Mouse (Mus musculus): ENCODE measurements around the gene Arhgef25.

The Arhgef25 gene

GRCm38 (mm10) chr10:127189651-127190381, at the start of gene Arhgef25:
Gene Arhgef25, minus strand, starts transcription at chr10:127190083.
- DNase-seq (ENCODE audit: low read depth in 1 of 2, low spot score in 2 of 2), result no peak

DNA sequence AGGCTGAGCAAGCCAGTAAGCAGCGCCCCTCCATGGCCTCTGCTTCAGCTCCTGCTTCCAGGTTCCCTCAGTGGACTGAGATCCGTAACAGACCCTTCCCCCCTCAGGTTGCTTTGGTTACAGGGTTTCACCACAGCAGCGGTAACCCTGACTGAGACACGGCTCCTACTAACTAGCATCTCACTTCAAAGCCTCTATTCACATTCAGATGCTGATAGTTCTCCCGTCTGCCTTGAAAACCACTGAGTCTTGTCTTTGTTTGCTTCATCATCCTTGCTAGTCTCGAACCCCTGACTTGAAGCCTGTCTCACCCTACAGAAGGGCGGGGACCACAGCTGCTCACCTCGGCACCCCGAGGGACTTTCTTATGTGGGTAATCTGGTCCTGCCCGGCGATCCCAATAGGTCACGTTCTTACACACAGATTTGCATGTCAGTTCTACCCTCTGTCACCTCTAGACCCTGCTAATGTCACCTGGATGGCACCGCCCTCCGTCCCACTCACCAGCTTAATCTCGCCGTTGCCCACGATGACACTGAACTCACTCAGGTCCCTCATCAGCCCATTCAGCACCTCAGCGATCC, 48.5 kb upstream of the Arhgef25 start:
- DNase-seq (ENCODE audit: low read depth in 1 of 2, low spot score in 2 of 2), result no peak

- no peak for DNase-seq (ENCODE audit: low read depth in 1 of 2, low spot score in 2 of 2)
Measured at GRCm38 (mm10) chr10:127236541-127236940, 46.7 kb upstream of the Arhgef25 start.

- no peak for DNase-seq (ENCODE audit: low read depth in 1 of 2, low spot score in 2 of 2)
Measured at GRCm38 (mm10) chr10:127233141-127233540, 43.3 kb upstream of the Arhgef25 start.

DNA sequence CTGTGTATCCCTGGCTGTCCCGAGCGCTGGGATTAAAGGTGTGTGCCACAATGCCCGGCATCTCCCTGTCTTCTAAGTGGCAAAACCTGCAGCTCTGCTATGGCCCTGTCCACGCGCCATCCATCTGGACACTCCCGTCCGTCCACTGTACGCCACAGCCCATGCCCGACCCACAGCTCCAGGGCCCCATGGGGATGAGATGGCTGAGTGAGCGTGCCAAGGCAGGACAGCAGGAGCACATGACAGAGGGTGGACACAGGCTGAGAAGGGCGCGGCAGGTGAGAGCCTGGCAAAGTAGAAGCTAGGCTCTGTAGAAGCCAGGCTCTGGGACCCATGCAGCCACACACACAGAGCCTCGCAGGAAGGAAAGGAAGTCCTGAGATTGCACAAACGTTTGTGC, 41.9 kb upstream of the Arhgef25 start:
- DNase-seq (ENCODE audit: low read depth in 1 of 2, low spot score in 2 of 2), result no peak

DNA sequence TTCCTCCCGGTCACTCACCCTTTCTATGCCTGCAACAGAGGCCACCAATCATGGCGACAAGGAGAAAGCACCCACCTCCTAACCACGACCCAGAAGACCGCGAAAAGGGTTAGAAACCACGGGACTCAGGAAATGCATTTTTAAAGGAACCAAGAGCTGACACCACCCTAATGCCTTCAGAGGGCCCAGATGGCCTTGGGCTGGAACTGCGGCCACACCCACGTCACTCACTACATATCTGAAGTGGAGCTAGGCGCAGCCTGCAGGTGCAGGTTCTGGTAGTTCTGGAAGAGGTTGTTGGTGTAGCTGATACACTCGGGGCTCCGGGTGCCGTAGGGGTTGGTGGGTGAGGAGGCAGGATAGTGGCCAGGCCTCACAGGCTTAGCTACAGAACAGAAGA, 40.8 kb upstream of the Arhgef25 start:
- DNase-seq (ENCODE audit: low read depth in 1 of 2, low spot score in 2 of 2), result no peak

- peak in 1 of 2 experiments; percentile 15 for DNase-seq (ENCODE audit: low read depth in 1 of 2, low spot score in 2 of 2)
Measured at GRCm38 (mm10) chr10:127228897-127229296, 39.0 kb upstream of the Arhgef25 start.

DNA sequence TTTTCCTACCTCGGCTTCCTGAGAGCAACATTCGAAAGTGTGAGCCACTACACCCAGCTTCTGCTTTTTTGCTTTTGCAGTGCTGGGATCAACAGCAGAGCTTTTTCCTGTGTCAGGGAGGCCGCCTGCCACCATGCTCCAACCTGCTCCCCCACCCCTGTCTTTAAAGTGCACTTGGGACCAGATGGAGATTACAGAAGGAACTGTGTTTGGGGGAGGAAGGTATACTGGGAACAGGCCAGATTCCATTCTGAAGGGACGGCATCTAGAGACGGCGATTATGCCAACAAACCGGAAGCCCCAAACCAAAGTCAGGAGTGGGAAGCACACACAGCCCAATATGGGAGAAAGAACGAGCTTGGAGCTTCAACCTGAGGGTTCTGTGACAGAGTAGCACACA, 37.3 kb upstream of the Arhgef25 start:
- no peak for DNase-seq (ENCODE audit: low read depth in 1 of 2, low spot score in 2 of 2)

DNA sequence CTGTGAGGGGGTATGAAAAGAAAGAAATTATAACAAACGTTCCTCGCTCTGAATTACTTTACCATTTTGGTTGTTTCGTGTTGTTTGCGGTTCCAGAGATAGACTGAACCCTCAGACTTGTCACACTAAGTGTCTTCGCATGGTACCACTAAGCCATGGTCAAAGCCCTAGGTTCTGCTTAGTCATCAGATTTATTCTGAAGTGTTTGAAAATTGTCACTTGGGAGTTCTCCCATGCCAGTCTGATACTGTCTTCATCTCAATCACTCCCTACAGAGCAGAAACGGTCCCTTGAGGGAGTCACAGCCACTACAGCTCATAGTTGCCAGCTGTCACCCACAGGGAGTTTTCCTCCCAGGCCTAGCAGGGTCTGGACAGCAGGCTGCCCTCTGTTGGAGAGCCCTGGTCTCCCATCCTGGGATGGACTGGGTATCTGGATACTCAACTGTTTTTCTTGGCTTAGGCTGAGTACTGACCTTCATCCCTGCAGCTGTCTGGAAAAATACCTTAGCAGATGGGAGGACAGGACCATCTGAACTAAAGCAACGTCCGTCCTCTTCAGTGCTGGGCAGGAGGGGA, 36.5 kb upstream of the Arhgef25 start:
- DNase-seq (ENCODE audit: low read depth in 1 of 2, low spot score in 2 of 2), result no peak

GRCm38 (mm10) chr10:127225732-127226131, 35.8 kb upstream of the Arhgef25 start:
- DNase-seq (ENCODE audit: low read depth in 1 of 2, low spot score in 2 of 2), result no peak

DNA sequence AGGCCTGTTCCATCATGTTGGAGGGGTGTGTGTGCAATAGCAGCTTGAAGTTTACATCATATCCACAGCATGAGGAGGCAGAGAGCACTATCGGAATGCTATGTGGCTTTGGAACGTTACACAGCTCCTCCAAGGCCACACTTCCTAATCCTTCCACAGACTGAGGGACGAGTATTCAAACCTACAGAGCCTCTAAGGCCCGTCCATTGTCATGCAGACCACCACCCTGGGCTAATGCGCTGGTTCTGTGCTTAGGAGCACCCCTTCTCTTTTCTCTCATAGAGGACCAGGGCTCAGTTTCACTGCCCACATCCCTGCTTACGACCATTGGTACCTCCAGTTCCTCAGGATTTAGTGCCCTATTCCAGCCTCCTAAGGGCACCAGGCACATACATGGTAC, 35.3 kb upstream of the Arhgef25 start:
- DNase-seq (ENCODE audit: low read depth in 1 of 2, low spot score in 2 of 2), result no peak

DNA sequence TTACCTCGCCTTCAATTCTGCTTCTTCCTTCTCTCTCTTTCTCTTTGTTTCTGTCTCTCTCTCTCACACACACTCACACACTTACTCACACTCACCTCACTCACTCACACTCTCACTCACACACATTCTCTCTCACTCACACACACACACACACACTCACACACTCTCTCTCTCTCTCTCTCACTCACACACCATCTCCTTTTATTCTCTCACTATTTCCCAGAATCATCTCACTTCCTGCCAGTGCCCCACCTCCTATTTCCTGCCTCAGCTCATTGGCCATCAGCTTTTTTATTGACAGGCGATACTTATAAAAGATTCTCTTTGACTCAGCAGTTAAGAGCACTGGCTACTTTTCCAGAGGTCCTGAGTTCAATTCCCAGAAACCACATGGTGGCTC, 28.5 kb upstream of the Arhgef25 start:
- DNase-seq (ENCODE audit: low read depth in 1 of 2, low spot score in 2 of 2), result no peak

DNA sequence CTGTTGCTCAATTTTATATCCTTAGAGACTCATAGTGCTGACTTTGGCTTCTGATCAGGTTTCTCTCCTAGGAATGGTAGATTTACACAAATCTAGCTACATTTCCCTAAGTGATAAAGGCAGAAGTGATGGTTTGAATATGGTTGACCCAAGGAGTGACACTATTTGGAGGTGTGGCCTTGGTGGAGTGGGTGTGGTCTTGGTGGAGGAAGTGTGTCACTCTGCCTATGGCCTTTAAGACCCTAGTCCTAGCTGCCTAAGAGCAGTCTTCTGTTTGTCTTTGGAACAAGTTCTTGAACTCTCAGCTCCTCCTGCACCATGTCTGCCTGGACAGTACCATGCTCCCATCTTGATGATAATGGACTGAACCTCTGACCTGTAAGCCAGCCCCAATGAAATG, 27.3 kb upstream of the Arhgef25 start:
- no peak for DNase-seq (ENCODE audit: low read depth in 1 of 2, low spot score in 2 of 2)

- DNase-seq (ENCODE audit: low read depth in 1 of 2, low spot score in 2 of 2), result no peak
Measured at GRCm38 (mm10) chr10:127216456-127216855, 26.6 kb upstream of the Arhgef25 start.

DNA sequence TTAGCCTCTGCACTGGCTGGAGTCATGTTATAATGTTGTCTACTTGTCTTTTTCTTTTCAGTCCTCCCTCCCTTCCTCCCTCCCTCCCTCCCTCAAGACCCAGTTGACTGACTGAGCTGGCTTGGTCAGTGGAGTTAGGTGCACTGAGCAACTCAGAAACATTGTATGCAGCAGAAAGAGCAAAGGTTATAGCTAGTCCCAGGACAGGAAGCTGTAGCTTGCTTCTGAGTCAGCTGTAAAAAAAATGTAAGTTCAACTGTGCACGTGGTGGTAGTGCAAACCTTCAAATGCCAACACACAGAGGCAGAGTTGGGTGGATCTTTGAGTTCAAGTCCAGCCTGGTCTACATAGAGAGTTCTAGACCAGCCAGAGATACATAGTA, 24.5 kb upstream of the Arhgef25 start:
- DNase-seq (ENCODE audit: low read depth in 1 of 2, low spot score in 2 of 2), result no peak

GRCm38 (mm10) chr10:127213704-127214421, 24.0 kb upstream of the Arhgef25 start:
- DNase-seq (ENCODE audit: low read depth in 1 of 2, low spot score in 2 of 2), result no peak

DNA sequence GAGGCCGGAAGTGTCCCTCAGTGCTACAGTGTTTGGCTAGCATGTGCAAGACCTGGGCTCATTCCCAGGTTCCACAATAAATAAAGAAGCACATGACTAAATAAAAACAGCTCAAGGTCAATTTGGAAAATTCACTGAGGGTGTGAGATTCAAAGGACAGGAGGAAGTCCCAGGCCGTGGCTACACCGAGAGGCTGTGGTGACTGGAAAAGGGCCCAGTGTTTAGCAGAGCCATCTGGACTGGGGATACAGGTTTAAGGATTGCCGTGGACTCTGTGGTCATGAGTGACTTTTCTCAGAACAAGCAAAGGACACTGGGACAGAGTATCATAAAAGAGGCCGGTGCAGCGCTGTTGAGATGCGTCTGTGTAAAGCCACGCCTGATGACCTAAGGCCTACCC, 23.4 kb upstream of the Arhgef25 start:
- DNase-seq (ENCODE audit: low read depth in 1 of 2, low spot score in 2 of 2), result no peak

- DNase-seq (ENCODE audit: low read depth in 1 of 2, low spot score in 2 of 2), result peak in 1 of 2 experiments; percentile 74
Measured at GRCm38 (mm10) chr10:127211414-127211854, 21.6 kb upstream of the Arhgef25 start, which contains the start of gene Pip4k2c. Gene Pip4k2c, minus strand, starts transcription at chr10:127211585.

- no peak for DNase-seq (ENCODE audit: low read depth in 1 of 2, low spot score in 2 of 2)
Measured at GRCm38 (mm10) chr10:127210961-127211405, 21.1 kb upstream of the Arhgef25 start.

GRCm38 (mm10) chr10:127209928-127210570, 20.2 kb upstream of the Arhgef25 start:
- no peak for DNase-seq (ENCODE audit: low read depth in 1 of 2, low spot score in 2 of 2)

DNA sequence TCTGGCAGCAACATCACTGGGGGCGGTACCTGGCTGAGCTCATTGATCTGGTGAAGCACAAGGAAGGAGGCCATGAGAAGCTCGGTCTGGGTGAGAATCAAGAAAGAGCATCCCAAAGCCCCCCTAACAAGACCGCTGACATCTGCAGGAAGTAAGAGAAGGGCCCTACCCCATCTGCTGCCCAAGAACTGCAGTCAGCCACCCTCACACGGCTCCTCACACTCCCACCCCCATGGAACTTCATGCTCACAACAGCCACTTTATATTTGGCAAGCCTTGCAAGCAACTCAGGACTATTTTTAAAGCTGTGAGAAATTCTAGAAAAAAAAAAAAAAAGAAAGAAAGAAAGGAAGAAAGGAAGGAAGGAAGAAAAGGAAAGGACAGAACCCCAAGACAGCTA, 19.0 kb upstream of the Arhgef25 start:
- DNase-seq (ENCODE audit: low read depth in 1 of 2, low spot score in 2 of 2), result no peak
